Mouse (Mus musculus) adrenal gland, adult 18-20 months (tissue): ENCODE data around the gene Ccdc174. TPM values are rescaled to one million over a fixed set of nuclear protein-coding genes. Genes with fewer than 3 reads are reported as not detected.
"Not testable (repeated sequence)": the region's sequence is repeated elsewhere in the genome, so short reads cannot be mapped to it uniquely, and the experiment has no call there.

Source experiments
- DNase-seq, 2 experiments: peaks; one replicate each; pipeline ENCODE4 v3.0.0; 2021 to 2022; ENCODE audit warnings: low spot score in 2 of 2
- long read RNA-seq, 2 experiments: library from polyadenylated mRNA; stranded (forward); transcript quantifications; one replicate each; pipeline ENCODE4 v2.0.0; 2021
- total RNA-seq, 2 experiments: library from RNA; stranded (reverse); gene quantifications; 1 replicate in 1 of 2; 2 replicates in 1 of 2; pipeline ENCODE4 v1.2.3; 2021

The Ccdc174 gene
- 10 to 100 TPM; 32.4 to 55.9 TPM for total RNA-seq
- long read RNA-seq, experiment 1, full-length matches to known transcripts = 21 of 26 reads
- long read RNA-seq, experiment 1, partial matches to known transcripts = 1 of 26 reads
- long read RNA-seq, experiment 1, other reads (novel, unspliced or antisense) = 4 of 26 reads
- long read RNA-seq, experiment 2, transcript Ccdc174-201 (11 exons, 1,752 nt) = major isoform, 13 of 34 reads
- long read RNA-seq, experiment 2, partial matches to known transcripts = 12 of 34 reads
- long read RNA-seq, experiment 2, other reads (novel, unspliced or antisense) = 5 of 34 reads

DNA sequence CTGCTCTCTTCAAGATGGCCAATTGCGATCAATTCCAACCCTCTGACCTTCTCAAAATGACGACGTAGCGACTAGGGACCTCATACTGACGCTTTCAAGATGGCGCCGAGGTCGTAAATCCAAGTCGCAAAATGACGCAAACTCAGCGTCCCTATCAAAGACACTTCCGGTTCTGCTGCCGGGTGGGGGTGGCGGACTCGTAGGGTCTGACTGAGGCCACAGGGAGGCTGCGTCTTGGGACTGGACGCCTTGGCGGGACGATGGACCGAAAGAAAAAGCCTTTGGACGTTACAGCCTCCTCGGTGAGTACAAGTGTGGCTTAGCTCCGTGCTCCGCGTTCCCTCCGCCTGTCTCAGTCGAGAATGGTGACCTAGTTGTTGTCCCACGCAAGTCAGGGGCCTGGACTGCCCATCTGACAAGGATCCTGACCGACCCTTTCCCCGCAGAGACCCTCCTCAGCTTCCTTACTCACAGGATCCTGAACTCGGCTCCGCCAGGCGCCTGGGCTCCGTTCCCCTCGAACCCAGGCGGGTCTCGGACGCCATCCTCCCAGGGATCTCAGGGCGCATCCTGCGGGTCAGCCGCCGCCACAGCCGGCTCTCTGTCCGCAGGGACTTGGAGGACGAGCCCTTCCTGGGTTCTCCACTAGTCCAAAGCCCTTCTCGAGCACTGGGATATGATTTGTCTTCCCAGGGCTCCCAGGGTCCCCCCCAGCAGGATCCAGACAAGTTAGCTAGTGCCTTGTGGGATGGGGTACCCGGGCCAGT lies at the start of gene Ccdc174:
Gene Ccdc174, plus strand, starts transcription at position 169 of the 767 bp plus-strand sequence.
- DNase-seq = peak; percentile 83 to 84

DNA sequence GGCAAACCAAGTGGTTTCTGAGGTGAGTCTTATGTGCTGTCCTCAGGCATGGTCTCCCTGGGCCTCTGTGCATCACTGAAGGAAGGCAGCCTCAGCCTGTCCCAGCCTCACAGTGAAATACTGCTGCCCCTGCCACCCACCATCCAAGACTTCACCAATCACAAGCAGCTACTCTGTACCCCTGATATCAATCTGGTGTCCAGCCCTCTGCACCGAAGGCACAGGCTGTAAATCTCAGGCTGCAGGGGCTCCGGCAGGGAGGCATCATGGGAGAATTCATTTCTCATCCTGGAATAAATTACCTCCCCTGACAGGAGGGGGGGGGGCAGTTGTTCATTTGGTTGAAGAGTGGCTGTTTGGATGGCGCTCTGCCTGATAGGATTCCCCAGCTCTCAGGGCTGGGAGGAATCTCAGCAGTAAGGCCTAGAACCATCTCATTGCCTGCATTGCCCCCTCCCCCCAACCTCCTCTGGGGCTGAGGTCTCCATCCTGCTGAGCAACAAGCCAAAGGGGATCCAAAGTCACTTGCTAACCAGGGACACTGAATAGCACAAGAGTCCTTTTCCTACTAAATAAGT lies 44.9 kb upstream of the Ccdc174 start:
- no peak for DNase-seq

DNA sequence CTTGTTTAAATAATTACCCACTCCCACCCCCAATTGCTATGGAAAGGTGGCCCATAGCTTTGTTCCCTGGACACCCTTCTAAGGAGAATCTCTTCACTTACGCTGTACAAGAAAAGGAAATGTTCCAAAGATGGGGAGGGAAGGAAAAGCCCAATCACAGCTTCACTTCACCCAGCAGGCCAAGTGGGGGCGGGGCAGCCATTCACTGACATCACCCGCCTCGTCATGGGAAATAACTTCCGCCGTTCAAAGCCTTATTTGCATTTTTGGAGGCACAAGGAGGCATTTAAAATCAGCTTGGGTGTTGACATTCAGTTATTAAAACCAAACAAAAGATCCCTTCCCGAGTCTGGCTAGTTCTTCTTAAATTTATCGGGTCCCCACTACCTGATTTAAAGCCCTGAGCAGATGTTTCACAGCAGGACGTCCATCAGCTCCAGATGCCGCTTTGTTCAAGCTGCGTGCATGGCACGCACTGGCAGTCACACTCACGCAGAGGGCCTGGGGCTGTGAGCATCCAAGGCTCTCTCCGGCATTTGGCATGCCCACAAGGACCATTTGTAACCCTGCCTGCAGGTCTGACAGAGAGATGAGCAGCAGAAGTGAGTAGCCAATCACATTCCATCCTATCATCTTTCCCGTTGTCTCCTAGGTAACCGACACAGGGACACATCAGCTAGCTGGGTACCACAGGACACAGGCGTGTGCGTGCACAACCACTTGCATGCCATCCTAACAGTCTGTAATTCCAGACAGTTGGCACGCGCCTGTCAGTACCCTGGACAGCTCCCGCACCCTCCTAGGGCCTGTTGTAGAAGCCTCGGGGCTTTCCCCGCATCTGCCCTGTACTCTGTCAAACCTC lies 38.6 kb upstream of the Ccdc174 start:
- peak; percentile 66 to 73 for DNase-seq

GRCm38 (mm10) chr6:91842897-91843627 lies 34.8 kb upstream of the Ccdc174 start:
- DNase-seq = no peak

DNA sequence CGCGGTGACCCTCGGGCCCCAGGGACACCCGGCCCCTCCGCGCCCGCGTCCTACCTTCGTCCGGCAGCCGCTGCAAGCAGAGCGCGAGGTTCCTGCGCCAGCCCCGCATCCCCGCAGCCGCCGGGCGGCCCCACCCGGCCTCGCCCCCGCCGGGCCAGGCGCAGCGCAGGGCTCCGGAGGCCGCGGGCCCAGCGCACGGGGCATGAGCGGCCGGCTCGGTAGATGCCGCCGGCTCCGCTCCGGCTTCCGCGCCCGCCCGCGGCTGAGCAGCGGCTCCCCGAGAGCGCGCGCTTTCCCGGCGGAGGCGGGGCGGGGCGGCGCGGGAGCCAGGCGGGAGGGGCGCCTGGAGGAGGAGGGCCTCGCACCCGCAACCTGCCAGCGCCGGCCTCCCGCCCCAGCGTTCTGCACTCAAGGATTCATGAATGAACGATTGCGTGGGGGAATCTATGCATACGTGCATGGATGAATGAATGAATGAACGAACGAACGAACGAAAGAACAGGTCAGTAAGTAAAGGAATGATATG lies 34.2 kb upstream of the Ccdc174 start:
- no peak for DNase-seq

GRCm38 (mm10) chr6:91852550-91852949 lies 25.3 kb upstream of the Ccdc174 start:
- no peak for DNase-seq

- DNase-seq = no peak
These were observed 19.5 kb upstream of the Ccdc174 start for GRCm38 (mm10) chr6:91858339-91858738.

GRCm38 (mm10) chr6:91862848-91863247 lies 15.0 kb upstream of the Ccdc174 start:
- DNase-seq = no peak

DNA sequence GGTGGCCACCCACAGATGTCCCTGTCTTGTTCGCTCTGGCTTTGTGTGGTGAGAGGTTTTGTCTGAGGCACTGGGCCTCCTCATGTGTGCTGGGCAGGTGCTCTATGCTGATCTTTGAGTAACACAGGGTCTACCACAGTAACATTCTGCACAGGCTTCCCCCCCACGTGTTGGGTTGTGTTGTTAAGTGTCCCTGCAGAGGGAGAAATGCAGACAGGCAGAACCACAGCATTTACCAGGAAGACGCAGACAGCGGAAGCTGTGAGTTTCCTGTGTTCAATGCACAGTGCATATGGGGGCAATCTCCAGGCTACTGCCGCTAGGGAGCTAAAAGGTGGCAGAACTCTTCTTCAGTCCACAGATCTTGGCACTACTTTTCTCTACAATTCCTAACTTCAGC lies 13.3 kb upstream of the Ccdc174 start:
- no peak for DNase-seq

- no peak for DNase-seq
These were observed 12.3 kb upstream of the Ccdc174 start for GRCm38 (mm10) chr6:91865601-91866000.

- DNase-seq = peak in 1 of 2 experiments; percentile 36
These were observed 9.8 kb upstream of the Ccdc174 start for GRCm38 (mm10) chr6:91868091-91868490.

DNA sequence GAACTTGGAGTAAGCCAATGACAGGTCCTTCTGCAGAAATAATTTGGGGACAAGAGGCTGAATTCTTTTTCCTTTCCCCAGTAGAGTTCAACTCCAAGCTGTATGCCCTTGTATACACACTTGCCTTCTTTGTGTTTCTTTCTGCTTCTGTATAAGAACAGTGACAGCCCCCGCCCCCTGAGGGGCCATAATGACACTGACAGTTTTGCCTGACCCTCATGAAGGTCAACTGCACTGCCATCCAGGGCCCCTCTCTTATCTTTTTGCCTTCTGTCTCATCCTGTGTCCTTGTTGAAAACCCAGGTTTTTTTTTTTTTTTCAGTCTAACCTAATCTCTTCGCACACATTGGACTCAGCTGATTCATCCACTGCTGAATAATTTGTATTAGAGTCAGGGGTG lies 5.1 kb upstream of the Ccdc174 start:
- no peak for DNase-seq

DNA sequence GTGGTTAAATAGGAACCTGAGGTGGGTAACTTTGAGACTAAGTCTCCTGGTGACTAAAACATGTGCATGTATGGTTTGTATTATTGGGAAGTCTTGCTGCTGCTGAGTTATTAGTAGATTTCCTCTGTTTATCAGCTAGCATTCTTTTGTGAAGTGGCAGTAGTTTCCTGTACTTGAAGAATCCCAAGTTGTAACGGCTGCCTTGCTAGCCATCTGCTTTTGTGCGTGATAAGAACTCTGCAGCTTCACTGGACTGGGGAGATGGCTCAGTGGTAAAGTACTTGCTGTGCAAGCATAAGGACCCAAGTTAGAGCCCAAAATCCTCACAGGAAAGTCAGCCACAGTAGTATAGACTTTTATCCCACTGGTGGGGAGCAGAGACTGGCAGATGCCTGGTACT lies 6.0 kb downstream of the Ccdc174 start:
- no peak for DNase-seq

DNA sequence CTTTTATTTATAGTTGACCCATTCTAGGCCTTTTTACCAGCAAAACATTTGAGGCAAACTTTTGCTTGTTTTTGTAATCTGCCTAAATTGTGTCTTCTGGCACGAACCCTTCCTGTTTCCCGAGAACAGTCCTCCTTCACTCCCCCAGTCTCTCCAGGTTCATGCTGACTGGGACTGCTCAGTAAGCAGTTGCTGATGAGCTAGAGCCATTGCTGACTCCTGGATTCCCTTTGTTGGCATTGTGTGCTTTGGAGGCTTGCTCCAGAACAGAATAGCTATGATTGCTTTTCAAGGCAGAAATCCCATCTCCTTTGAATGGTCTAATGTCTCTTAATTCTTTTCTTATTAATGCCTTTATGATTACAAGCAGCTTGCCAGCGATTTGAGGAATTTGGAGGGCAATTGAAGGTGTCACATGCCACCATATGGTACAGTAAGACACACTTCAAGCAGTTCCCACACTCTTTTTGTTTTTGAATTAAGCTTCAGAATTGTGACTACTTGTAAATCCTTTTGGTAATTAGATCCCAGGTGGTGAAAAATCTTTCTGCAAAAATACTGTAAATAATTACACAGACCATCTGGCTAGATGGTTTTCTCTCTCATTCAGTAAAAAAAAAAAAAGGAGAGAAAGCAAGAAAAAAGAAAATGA lies 11.5 kb downstream of the Ccdc174 start:
- DNase-seq = no peak

DNA sequence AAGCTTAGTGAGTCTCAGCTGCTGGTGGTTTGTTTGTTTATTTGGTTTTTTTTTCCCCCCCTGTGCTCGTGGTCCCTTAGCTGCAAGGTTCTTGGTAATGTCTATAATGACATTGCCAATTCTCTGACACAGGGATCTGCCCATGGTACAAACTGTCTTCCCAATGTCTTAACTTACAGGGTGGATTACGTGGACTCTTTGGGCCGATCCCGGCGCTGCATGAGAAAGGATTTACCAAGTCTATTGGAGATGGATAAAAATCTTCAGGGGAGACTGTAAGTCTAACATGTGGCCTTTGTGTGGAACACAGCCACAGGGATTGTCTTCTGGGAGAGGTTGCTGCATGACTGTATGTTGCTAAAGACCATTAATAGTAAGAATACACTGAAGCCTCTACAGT lies 12.8 kb downstream of the Ccdc174 start:
- no peak for DNase-seq

DNA sequence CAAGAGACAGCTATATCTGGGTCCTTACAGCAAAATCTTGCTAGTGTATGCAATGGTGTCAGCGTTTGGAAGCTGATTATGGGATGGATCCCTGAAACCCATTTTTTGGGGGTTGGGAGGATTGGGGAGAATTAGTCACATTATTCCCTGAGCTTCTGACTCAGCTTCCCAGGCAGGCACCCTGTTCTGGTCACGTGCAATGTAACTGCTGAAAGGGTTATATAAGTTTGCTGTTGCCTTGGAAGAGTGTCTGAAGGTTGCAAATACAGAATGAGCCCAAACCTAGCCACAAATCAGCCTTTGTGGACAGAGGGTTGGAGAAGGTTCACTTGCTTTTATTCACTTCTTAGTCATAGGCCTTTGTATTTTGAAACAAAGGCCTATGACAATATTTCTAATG lies 13.9 kb downstream of the Ccdc174 start:
- DNase-seq = no peak

- DNase-seq = no peak
These were observed 18.9 kb downstream of the Ccdc174 start for GRCm38 (mm10) chr6:91896783-91897182.

- DNase-seq = peak; percentile 79 to 83
These were observed 23.7 kb downstream of the Ccdc174 start for GRCm38 (mm10) chr6:91901505-91901904.

- DNase-seq = not testable (repeated sequence)
These were observed 24.7 kb downstream of the Ccdc174 start, which contains the start of gene 4930590J08Rik for GRCm38 (mm10) chr6:91902509-91902908. Gene 4930590J08Rik, plus strand, starts transcription at chr6:91902809.

DNA sequence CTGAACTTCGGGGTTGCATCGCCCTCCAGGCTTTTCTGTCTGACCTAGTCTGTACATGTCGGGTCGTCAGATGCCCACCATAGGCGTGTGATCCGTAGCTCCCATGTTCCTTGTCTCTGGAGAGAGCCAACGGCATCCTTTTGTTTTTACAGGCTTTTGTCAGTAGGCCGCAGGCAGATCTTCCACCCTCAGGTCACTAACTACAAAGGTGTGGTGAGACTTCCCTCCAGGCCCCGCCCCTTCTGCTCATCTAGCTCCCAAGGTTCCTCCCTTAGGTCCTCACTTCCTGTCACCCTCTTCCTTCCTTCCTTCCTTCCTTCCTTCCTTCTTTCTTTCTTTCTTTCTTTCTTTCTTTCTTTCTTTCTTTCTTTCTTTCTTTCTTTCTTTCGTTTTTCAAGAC lies 36.2 kb downstream of the Ccdc174 start:
- DNase-seq = no peak
